Mouse (Mus musculus): Measurements from ENCODE around the gene Aqp12. TPM values are rescaled to one million over a fixed set of nuclear protein-coding genes. Genes with fewer than 3 reads are reported as not detected.

Gene Aqp12
- polyA plus RNA-seq, 1 experiment from 2014 or later, result not detected

GRCm38 (mm10) chr1:92982931-92983605 is 23.1 kb upstream of the Aqp12 start:
- H3K4me3 ChIP-seq, result no peak overlapping the region
- no peak overlapping the region for H3K27ac ChIP-seq
- WGBS, result 92% methylated on average over 17 of the region's 17 CpGs
- H3K9me3 ChIP-seq, result no peaks in the 10 kb centered on the region
- no peak overlapping the region for H3K9ac ChIP-seq
- H3K27me3 ChIP-seq, result peaks cover 7% of the 10 kb centered on the region
- H3K4me1 ChIP-seq, result peaks cover 9% of the 10 kb centered on the region; the same call in 1 of the 2 replicates
- no peak overlapping the region for H3K4me2 ChIP-seq
- no peaks in the 10 kb centered on the region for H3K36me3 ChIP-seq
- ATAC-seq (ENCODE audit: insufficient number of reproducible peaks, insufficient read depth, low FRiP score, low TSS enrichment, low read depth), result no peak

GRCm38 (mm10) chr1:92984999-92985398 is 21.1 kb upstream of the Aqp12 start:
- H3K4me3 ChIP-seq, result no peak overlapping the region
- no peak for ATAC-seq (ENCODE audit: insufficient number of reproducible peaks, insufficient read depth, low FRiP score, low TSS enrichment, low read depth)
- no peaks in the 10 kb centered on the region for H3K36me3 ChIP-seq
- no peaks in the 10 kb centered on the region for H3K4me1 ChIP-seq
- 84% methylated on average over 5 of the region's 5 CpGs for WGBS
- H3K9ac ChIP-seq, result no peak overlapping the region
- H3K27me3 ChIP-seq, result no peaks in the 10 kb centered on the region
- H3K9me3 ChIP-seq, result no peaks in the 10 kb centered on the region
- no peak overlapping the region for H3K27ac ChIP-seq
- no peak overlapping the region for H3K4me2 ChIP-seq

- no peaks in the 10 kb centered on the region for H3K36me3 ChIP-seq
- H3K27me3 ChIP-seq, result no peaks in the 10 kb centered on the region
- no peak overlapping the region for H3K27ac ChIP-seq
- H3K4me2 ChIP-seq, result no peak overlapping the region
- no peaks in the 10 kb centered on the region for H3K4me1 ChIP-seq
- no peaks in the 10 kb centered on the region for H3K9me3 ChIP-seq
- no peak overlapping the region for H3K4me3 ChIP-seq
- H3K9ac ChIP-seq, result no peak overlapping the region
- no peak for ATAC-seq (ENCODE audit: insufficient number of reproducible peaks, insufficient read depth, low FRiP score, low TSS enrichment, low read depth)
- WGBS, result 80% methylated on average over 4 of the region's 4 CpGs
Measured at GRCm38 (mm10) chr1:92988894-92989293, 17.2 kb upstream of the Aqp12 start.

GRCm38 (mm10) chr1:92989891-92990290 is 16.2 kb upstream of the Aqp12 start:
- 57% methylated on average over 4 of the region's 4 CpGs for WGBS
- H3K27me3 ChIP-seq, result no peaks in the 10 kb centered on the region
- no peak for ATAC-seq (ENCODE audit: insufficient number of reproducible peaks, insufficient read depth, low FRiP score, low TSS enrichment, low read depth)
- no peak overlapping the region for H3K4me2 ChIP-seq
- no peak overlapping the region for H3K4me3 ChIP-seq
- H3K9me3 ChIP-seq, result no peaks in the 10 kb centered on the region
- H3K9ac ChIP-seq, result no peak overlapping the region
- H3K27ac ChIP-seq, result no peak overlapping the region
- H3K4me1 ChIP-seq, result no peaks in the 10 kb centered on the region
- H3K36me3 ChIP-seq, result no peaks in the 10 kb centered on the region

GRCm38 (mm10) chr1:92992214-92992855 is 13.8 kb upstream of the Aqp12 start:
- Histone ChIP-seq H3K9ac (no peak overlapping the region), H3K9me3 (no peaks in the 10 kb centered on the region), H3K27me3 (no peaks in the 10 kb centered on the region), H3K36me3 (no peaks in the 10 kb centered on the region), H3K4me1 (no peaks in the 10 kb centered on the region), H3K4me2 (no peak overlapping the region), H3K27ac (no peak overlapping the region), H3K4me3 (no peak overlapping the region)
- WGBS, result 82% methylated on average over 6 of the region's 6 CpGs
- no peak for ATAC-seq (ENCODE audit: insufficient number of reproducible peaks, insufficient read depth, low FRiP score, low TSS enrichment, low read depth)

GRCm38 (mm10) chr1:92992880-92993279 is 13.3 kb upstream of the Aqp12 start:
- H3K36me3 ChIP-seq, result no peaks in the 10 kb centered on the region
- no peak overlapping the region for H3K9ac ChIP-seq
- H3K4me2 ChIP-seq, result no peak overlapping the region
- H3K27ac ChIP-seq, result no peak overlapping the region
- no peaks in the 10 kb centered on the region for H3K4me1 ChIP-seq
- H3K4me3 ChIP-seq, result no peak overlapping the region
- H3K9me3 ChIP-seq, result no peaks in the 10 kb centered on the region
- ATAC-seq (ENCODE audit: insufficient number of reproducible peaks, insufficient read depth, low FRiP score, low TSS enrichment, low read depth), result no peak
- 69% methylated on average over 2 of the region's 2 CpGs for WGBS
- no peaks in the 10 kb centered on the region for H3K27me3 ChIP-seq

- Histone ChIP-seq H3K36me3 (no peaks in the 10 kb centered on the region), H3K4me1 (no peaks in the 10 kb centered on the region), H3K27ac (no peak overlapping the region), H3K4me3 (no peak overlapping the region), H3K27me3 (peaks cover 6% of the 10 kb centered on the region; the same call in 1 of the 2 replicates), H3K9ac (no peak overlapping the region), H3K9me3 (no peaks in the 10 kb centered on the region), H3K4me2 (no peak overlapping the region)
- 68% methylated on average over 4 of the region's 4 CpGs for WGBS
- ATAC-seq (ENCODE audit: insufficient number of reproducible peaks, insufficient read depth, low FRiP score, low TSS enrichment, low read depth), result no peak
Measured at GRCm38 (mm10) chr1:93009196-93009595, 3.1 kb downstream of the Aqp12 start.

GRCm38 (mm10) chr1:93010731-93011130 is 4.6 kb downstream of the Aqp12 start:
- Histone ChIP-seq H3K36me3 (no peaks in the 10 kb centered on the region), H3K9ac (no peak overlapping the region), H3K27ac (no peak overlapping the region), H3K4me1 (no peaks in the 10 kb centered on the region), H3K9me3 (no peaks in the 10 kb centered on the region), H3K27me3 (peaks cover 6% of the 10 kb centered on the region; the same call in 1 of the 2 replicates), H3K4me2 (no peak overlapping the region), H3K4me3 (no peak overlapping the region)
- no peak for ATAC-seq (ENCODE audit: insufficient number of reproducible peaks, insufficient read depth, low FRiP score, low TSS enrichment, low read depth)
- 28% methylated on average over 3 of the region's 3 CpGs for WGBS

- 78% methylated on average over 7 of the region's 7 CpGs for WGBS
Measured at GRCm38 (mm10) chr1:93012103-93012585, 6.0 kb downstream of the Aqp12 start.

GRCm38 (mm10) chr1:93013367-93013766 is 7.2 kb downstream of the Aqp12 start:
- Histone ChIP-seq H3K27ac (no peak overlapping the region), H3K9ac (no peak overlapping the region), H3K27me3 (0 out of 2 replicates have a peak, but pooled peaks cover 2% of the 10 kb centered on the region), H3K4me1 (no peaks in the 10 kb centered on the region), H3K9me3 (no peaks in the 10 kb centered on the region), H3K36me3 (no peaks in the 10 kb centered on the region), H3K4me3 (no peak overlapping the region), H3K4me2 (no peak overlapping the region)
- WGBS, result 80% methylated on average over 4 of the region's 4 CpGs
- no peak for ATAC-seq (ENCODE audit: insufficient number of reproducible peaks, insufficient read depth, low FRiP score, low TSS enrichment, low read depth)

More at GRCm38 (mm10) chr1:93012103-93012585, 6.0 kb downstream of the Aqp12 start:
- ATAC-seq (ENCODE audit: insufficient number of reproducible peaks, insufficient read depth, low FRiP score, low TSS enrichment, low read depth), result no peak
- H3K36me3 ChIP-seq, result no peaks in the 10 kb centered on the region
- H3K4me3 ChIP-seq, result no peak overlapping the region
- 0 out of 2 replicates have a peak, but pooled peaks cover 2% of the 10 kb centered on the region for H3K27me3 ChIP-seq
- H3K9ac ChIP-seq, result no peak overlapping the region
- no peak overlapping the region for H3K4me2 ChIP-seq
- H3K4me1 ChIP-seq, result no peaks in the 10 kb centered on the region
- H3K9me3 ChIP-seq, result no peaks in the 10 kb centered on the region
- H3K27ac ChIP-seq, result no peak overlapping the region

- H3K27me3 ChIP-seq, result 0 out of 2 replicates have a peak, but pooled peaks cover 2% of the 10 kb centered on the region
- H3K4me2 ChIP-seq, result no peak overlapping the region
- ATAC-seq (ENCODE audit: insufficient number of reproducible peaks, insufficient read depth, low FRiP score, low TSS enrichment, low read depth), result no peak
- H3K27ac ChIP-seq, result no peak overlapping the region
- H3K4me1 ChIP-seq, result no peaks in the 10 kb centered on the region
- H3K36me3 ChIP-seq, result no peaks in the 10 kb centered on the region
- no peaks in the 10 kb centered on the region for H3K9me3 ChIP-seq
- H3K9ac ChIP-seq, result no peak overlapping the region
- H3K4me3 ChIP-seq, result no peak overlapping the region
Measured at GRCm38 (mm10) chr1:93014460-93014859, 8.3 kb downstream of the Aqp12 start.

- H3K36me3 ChIP-seq, result 0 out of 2 replicates have a peak, but pooled peaks cover 2% of the 10 kb centered on the region
- no peak for ATAC-seq (ENCODE audit: insufficient number of reproducible peaks, insufficient read depth, low FRiP score, low TSS enrichment, low read depth)
- no peaks in the 10 kb centered on the region for H3K4me1 ChIP-seq
- H3K4me3 ChIP-seq, result no peak overlapping the region
- H3K27me3 ChIP-seq, result 0 out of 2 replicates have a peak, but pooled peaks cover 2% of the 10 kb centered on the region
- H3K4me2 ChIP-seq, result no peak overlapping the region
- H3K27ac ChIP-seq, result no peak overlapping the region
- no peaks in the 10 kb centered on the region for H3K9me3 ChIP-seq
- 47% methylated on average over 2 of the region's 2 CpGs for WGBS
- no peak overlapping the region for H3K9ac ChIP-seq
Measured at GRCm38 (mm10) chr1:93015136-93015535, 9.0 kb downstream of the Aqp12 start.
